Mouse (Mus musculus): ENCODE results near the gene Fcgr1. TPM values are rescaled to one million over a fixed set of nuclear protein-coding genes. Genes with fewer than 3 reads are reported as not detected.

The Fcgr1 gene
- polyA plus RNA-seq, 1 experiment from 2014 or later, result 1.4 TPM

GRCm38 (mm10) chr3:96268051-96268775, 25.6 kb downstream of the Fcgr1 start, which contains the start of gene Hist2h3b:
TSS of gene Hist2h3b (plus strand) at chr3:96268654.
- Histone ChIP-seq H3K27ac (replicated peaks) (peak within 1 kb of the TSS; percentile 99), H3K4me2 (replicated peaks) (peak within 1 kb of the TSS; percentile 61), H3K4me3 (peak within 1 kb of the TSS; percentile 49), H3K27me3 (no peaks in the 10 kb centered on the region), H3K9me3 (no peaks in the 10 kb centered on the region), H3K4me1 (peaks cover 28% of the 10 kb centered on the region), H3K9ac (replicated peaks) (peak within 1 kb of the TSS; percentile 50), H3K36me3 (no peaks in the 10 kb centered on the region)
- 12% methylated on average over 29 of the region's 30 CpGs for WGBS
- ATAC-seq (replicated peaks), result peak; percentile 73

- ATAC-seq (replicated peaks), result no peak
- Histone ChIP-seq H3K9me3 (no peaks in the 10 kb centered on the region), H3K4me2 (replicated peaks) (peak overlapping the region; percentile 61; the same call in 1 of the 2 replicates), H3K9ac (replicated peaks) (no peak overlapping the region), H3K27me3 (no peaks in the 10 kb centered on the region), H3K4me1 (peaks cover 29% of the 10 kb centered on the region), H3K4me3 (no peak overlapping the region), H3K27ac (replicated peaks) (peak overlapping the region; percentile 87), H3K36me3 (no peaks in the 10 kb centered on the region)
- 73% methylated on average over 4 of the region's 4 CpGs for WGBS
These were observed 26.2 kb downstream of the Fcgr1 start for GRCm38 (mm10) chr3:96267541-96267940.

GRCm38 (mm10) chr3:96266132-96266710, 27.5 kb downstream of the Fcgr1 start:
- no peak for ATAC-seq (replicated peaks)
- 91% methylated on average over 8 of the region's 8 CpGs for WGBS
- H3K4me2 ChIP-seq (replicated peaks), result no peak overlapping the region

GRCm38 (mm10) chr3:96264404-96264949, 29.3 kb downstream of the Fcgr1 start:
- no peak for ATAC-seq (replicated peaks)
- H3K4me1 ChIP-seq, result peaks cover 34% of the 10 kb centered on the region
- peak overlapping the region; percentile 56 for H3K9ac ChIP-seq (replicated peaks)
- 60% methylated on average over 7 of the region's 7 CpGs for WGBS
- H3K4me3 ChIP-seq, result peak overlapping the region; percentile 66; the same call in 1 of the 2 replicates
- H3K27ac ChIP-seq (replicated peaks), result peak overlapping the region; percentile 99
- H3K36me3 ChIP-seq, result no peaks in the 10 kb centered on the region
- no peaks in the 10 kb centered on the region for H3K9me3 ChIP-seq
- no peaks in the 10 kb centered on the region for H3K27me3 ChIP-seq
- H3K4me2 ChIP-seq (replicated peaks), result peak overlapping the region; percentile 63

More at GRCm38 (mm10) chr3:96266132-96266710, 27.5 kb downstream of the Fcgr1 start:
- Histone ChIP-seq H3K27ac (replicated peaks) (no peak overlapping the region), H3K36me3 (no peaks in the 10 kb centered on the region), H3K9me3 (no peaks in the 10 kb centered on the region), H3K4me3 (no peak overlapping the region), H3K4me1 (peaks cover 39% of the 10 kb centered on the region), H3K9ac (replicated peaks) (no peak overlapping the region), H3K27me3 (no peaks in the 10 kb centered on the region)

GRCm38 (mm10) chr3:96263558-96264403, 30.0 kb downstream of the Fcgr1 start:
- no peaks in the 10 kb centered on the region for H3K9me3 ChIP-seq
- peak overlapping the region; percentile 99 for H3K27ac ChIP-seq (replicated peaks)
- peaks cover 30% of the 10 kb centered on the region for H3K4me1 ChIP-seq
- H3K4me2 ChIP-seq (replicated peaks), result peak overlapping the region; percentile 63
- peak overlapping the region; percentile 66 for H3K4me3 ChIP-seq
- ATAC-seq (replicated peaks), result peak; percentile 36
- H3K9ac ChIP-seq (replicated peaks), result peak overlapping the region; percentile 56
- no peaks in the 10 kb centered on the region for H3K36me3 ChIP-seq
- WGBS, result 4% methylated on average over 27 of the region's 27 CpGs
- no peaks in the 10 kb centered on the region for H3K27me3 ChIP-seq

- WGBS, result under 1% methylated on average over 40 of the region's 40 CpGs
- Histone ChIP-seq H3K27me3 (no peaks in the 10 kb centered on the region), H3K9me3 (no peaks in the 10 kb centered on the region), H3K9ac (replicated peaks) (peak within 1 kb of the TSS; percentile 80), H3K4me2 (replicated peaks) (peak within 1 kb of the TSS; percentile 63), H3K4me3 (peak within 1 kb of the TSS; percentile 66), H3K36me3 (no peaks in the 10 kb centered on the region), H3K4me1 (peaks cover 27% of the 10 kb centered on the region), H3K27ac (replicated peaks) (peak within 1 kb of the TSS; percentile 99)
- peak; percentile 91 for ATAC-seq (replicated peaks)
These were observed 30.7 kb downstream of the Fcgr1 start, which contains the start of gene Hist2h4 for GRCm38 (mm10) chr3:96262979-96263550. TSS of gene Hist2h4 (minus strand) at chr3:96263311.

- Histone ChIP-seq H3K27me3 (no peaks in the 10 kb centered on the region), H3K27ac (replicated peaks) (peak overlapping the region; percentile 99), H3K4me3 (peak overlapping the region; percentile 66), H3K9me3 (no peaks in the 10 kb centered on the region), H3K4me1 (peaks cover 21% of the 10 kb centered on the region), H3K36me3 (no peaks in the 10 kb centered on the region), H3K4me2 (replicated peaks) (peak overlapping the region; percentile 63), H3K9ac (replicated peaks) (peak overlapping the region; percentile 80)
- peak; percentile 78 for ATAC-seq (replicated peaks)
- under 1% methylated on average over 19 of the region's 19 CpGs for WGBS
These were observed 31.4 kb downstream of the Fcgr1 start for GRCm38 (mm10) chr3:96262216-96262875.

- 61% methylated on average over 3 of the region's 3 CpGs for WGBS
- Histone ChIP-seq H3K27ac (replicated peaks) (peak overlapping the region; percentile 99), H3K4me3 (peak overlapping the region; percentile 66), H3K4me1 (peaks cover 21% of the 10 kb centered on the region), H3K9ac (replicated peaks) (peak overlapping the region; percentile 80; the same call in 1 of the 2 replicates), H3K27me3 (no peaks in the 10 kb centered on the region), H3K9me3 (no peaks in the 10 kb centered on the region), H3K4me2 (replicated peaks) (peak overlapping the region; percentile 63), H3K36me3 (no peaks in the 10 kb centered on the region)
- ATAC-seq (replicated peaks), result no peak
These were observed 32.1 kb downstream of the Fcgr1 start for GRCm38 (mm10) chr3:96261623-96262022.

GRCm38 (mm10) chr3:96260220-96260619, 33.5 kb downstream of the Fcgr1 start:
- H3K9ac ChIP-seq (replicated peaks), result no peak overlapping the region
- WGBS, result 90% methylated on average over 5 of the region's 5 CpGs
- H3K4me3 ChIP-seq, result no peak overlapping the region
- no peaks in the 10 kb centered on the region for H3K27me3 ChIP-seq
- H3K27ac ChIP-seq (replicated peaks), result no peak overlapping the region
- no peaks in the 10 kb centered on the region for H3K9me3 ChIP-seq
- no peaks in the 10 kb centered on the region for H3K36me3 ChIP-seq
- peaks cover 21% of the 10 kb centered on the region for H3K4me1 ChIP-seq
- H3K4me2 ChIP-seq (replicated peaks), result no peak overlapping the region
- no peak for ATAC-seq (replicated peaks)

GRCm38 (mm10) chr3:96257190-96257589, 36.6 kb downstream of the Fcgr1 start:
- Histone ChIP-seq H3K27ac (replicated peaks) (no peak overlapping the region), H3K9ac (replicated peaks) (no peak overlapping the region), H3K9me3 (no peaks in the 10 kb centered on the region), H3K27me3 (no peaks in the 10 kb centered on the region), H3K4me2 (replicated peaks) (no peak overlapping the region), H3K36me3 (no peaks in the 10 kb centered on the region), H3K4me1 (peaks cover 10% of the 10 kb centered on the region), H3K4me3 (no peak overlapping the region)
- WGBS, result 91% methylated on average over 3 of the region's 3 CpGs
- ATAC-seq (replicated peaks), result no peak

All from forebrain, embryonic 15.5 days (tissue).